Mouse (Mus musculus) heart, postnatal 0 days (tissue): ENCODE data around the gene Acox3.

Experiments
- CTCF ChIP-seq: IDR thresholded peaks from 2 replicates; pipeline ENCODE4 v1.5.1; 2016; ENCODE audit warnings: antibody characterized with exemption, control low read depth, low read depth
- EP300 ChIP-seq: IDR thresholded peaks from 2 replicates; pipeline ENCODE4 v1.6.1; 2016; ENCODE audit warnings: antibody characterized with exemption, low read depth

GRCm38 (mm10) chr5:35594768-35595167 is 11.9 kb downstream of the Acox3 start:
- no peak for TF ChIP-seq CTCF
- no peak for TF ChIP-seq EP300
